Mouse (Mus musculus) liver, embryonic 12.5 days (tissue): ENCODE data around the gene Ttpal. TPM values are rescaled to one million over a fixed set of nuclear protein-coding genes. Genes with fewer than 3 reads are reported as not detected.

Experiments used
- ATAC-seq: fragments of 200-750 bp; cut with Nextera tagmentation; 2 replicates; pipeline ENCODE4 v1.8.0; 2017; ENCODE audit warnings: moderate number of reproducible peaks, mild to moderate bottlenecking, moderate library complexity
- H3K27ac ChIP-seq: fragments of 300-500 bp; sonication (generic); 2 replicates; pipeline ENCODE4 v1.5.1; 2016; ENCODE audit warnings: mild to moderate bottlenecking
- H3K27me3 ChIP-seq: fragments of 300-500 bp; sonication (generic); replicated peaks from 2 replicates; pipeline ENCODE4 v1.6.1; 2016; ENCODE audit warnings: mild to moderate bottlenecking, moderate library complexity
- H3K36me3 ChIP-seq: fragments of 300-500 bp; sonication (generic); 2 replicates; pipeline ENCODE4 v1.6.1; 2016; ENCODE audit warnings: mild to moderate bottlenecking, moderate library complexity
- H3K4me1 ChIP-seq: fragments of 300-500 bp; sonication (generic); 2 replicates; pipeline ENCODE4 v1.6.1; 2016
- H3K4me2 ChIP-seq: fragments of 300-500 bp; sonication (generic); 2 replicates; pipeline ENCODE4 v1.6.1; 2016; ENCODE audit warnings: mild to moderate bottlenecking, moderate library complexity
- H3K4me3 ChIP-seq: fragments of 300-500 bp; sonication (generic); 2 replicates; pipeline ENCODE4 v1.5.1; 2016; ENCODE audit warnings: mild to moderate bottlenecking, moderate library complexity
- H3K9ac ChIP-seq: fragments of 300-500 bp; sonication (generic); 2 replicates; pipeline ENCODE4 v1.6.1; 2016; ENCODE audit warnings: mild to moderate bottlenecking, moderate library complexity
- H3K9me3 ChIP-seq: fragments of 300-500 bp; sonication (generic); replicated peaks from 2 replicates; pipeline ENCODE4 v1.6.1; 2016; ENCODE audit warnings: mild to moderate bottlenecking, moderate library complexity
- whole genome bisulfite sequencing: fragments of 180-500 bp; shearing (Covaris S2); methylation state at CpG from one replicate; pipeline ENCODE4 v1.1.7; 2016; ENCODE audit not compliant: insufficient replicate concordance; 5-methylcytosine and 5-hydroxymethylcytosine counted together
- polyA plus RNA-seq: library from polyadenylated mRNA; unstranded; fragments of >200 nt; fragmentation: Nextera tagmentation; extraction: Ambion mirVana; gene quantifications from 2 replicates; pipeline ENCODE4 v1.2.1, GENCODE M21; 2016

Ttpal gene
- polyA plus RNA-seq, 1 experiment from 2014 or later, result 18.2 TPM

- no peak overlapping the region for H3K4me2 ChIP-seq
- H3K9ac ChIP-seq, result no peak overlapping the region
- WGBS, result 21% methylated on average over 2 of the region's 2 CpGs
- H3K27ac ChIP-seq, result no peak overlapping the region
- peaks cover 44% of the 10 kb centered on the region for H3K4me1 ChIP-seq
- no peaks in the 10 kb centered on the region for H3K9me3 ChIP-seq
- H3K36me3 ChIP-seq, result no peaks in the 10 kb centered on the region
- no peaks in the 10 kb centered on the region for H3K27me3 ChIP-seq
- no peak for ATAC-seq
- no peak overlapping the region for H3K4me3 ChIP-seq
These were observed 7.0 kb upstream of the Ttpal start for GRCm38 (mm10) chr2:163595119-163595518.

GRCm38 (mm10) chr2:163596057-163596872 is 5.8 kb upstream of the Ttpal start:
- ATAC-seq, result no peak
- H3K4me1 ChIP-seq, result peaks cover 38% of the 10 kb centered on the region
- H3K9ac ChIP-seq, result no peak overlapping the region
- H3K27ac ChIP-seq, result peak overlapping the region; percentile 15; the same call in 1 of the 2 replicates
- no peaks in the 10 kb centered on the region for H3K36me3 ChIP-seq
- no peaks in the 10 kb centered on the region for H3K27me3 ChIP-seq
- H3K4me2 ChIP-seq, result no peak overlapping the region
- no peaks in the 10 kb centered on the region for H3K9me3 ChIP-seq
- no peak overlapping the region for H3K4me3 ChIP-seq
- WGBS, result 54% methylated on average over 13 of the region's 13 CpGs

- peak overlapping the region; percentile 15; the same call in 1 of the 2 replicates for H3K27ac ChIP-seq
- no peak overlapping the region for H3K9ac ChIP-seq
- no peak overlapping the region for H3K4me2 ChIP-seq
- no peak overlapping the region for H3K4me3 ChIP-seq
- H3K9me3 ChIP-seq, result no peaks in the 10 kb centered on the region
- H3K4me1 ChIP-seq, result peaks cover 43% of the 10 kb centered on the region
- H3K27me3 ChIP-seq, result no peaks in the 10 kb centered on the region
- WGBS, result 47% methylated on average over 3 of the region's 3 CpGs
- H3K36me3 ChIP-seq, result no peaks in the 10 kb centered on the region
- ATAC-seq, result no peak
These were observed 5.3 kb upstream of the Ttpal start for GRCm38 (mm10) chr2:163596873-163597155.

GRCm38 (mm10) chr2:163597661-163598060 is 4.5 kb upstream of the Ttpal start:
- no peak for ATAC-seq
- 47% methylated on average over 4 of the region's 4 CpGs for WGBS
- H3K4me1 ChIP-seq, result peaks cover 49% of the 10 kb centered on the region

GRCm38 (mm10) chr2:163599226-163599625 is 2.9 kb upstream of the Ttpal start:
- Histone ChIP-seq H3K27me3 (no peaks in the 10 kb centered on the region), H3K4me2 (no peak overlapping the region), H3K4me3 (no peak overlapping the region), H3K4me1 (peaks cover 57% of the 10 kb centered on the region), H3K9me3 (no peaks in the 10 kb centered on the region), H3K9ac (no peak overlapping the region), H3K27ac (no peak overlapping the region), H3K36me3 (no peaks in the 10 kb centered on the region)
- WGBS, result 0% methylated on average over 1 of the region's 1 CpGs
- ATAC-seq, result no peak

More at GRCm38 (mm10) chr2:163597661-163598060, 4.5 kb upstream of the Ttpal start:
- Histone ChIP-seq H3K9ac (no peak overlapping the region), H3K27ac (no peak overlapping the region), H3K4me2 (no peak overlapping the region), H3K4me3 (no peak overlapping the region), H3K27me3 (no peaks in the 10 kb centered on the region), H3K9me3 (no peaks in the 10 kb centered on the region), H3K36me3 (no peaks in the 10 kb centered on the region)

- ATAC-seq, result no peak
- Histone ChIP-seq H3K27ac (no peak overlapping the region), H3K36me3 (no peaks in the 10 kb centered on the region)
These were observed 1.0 kb upstream of the Ttpal start for GRCm38 (mm10) chr2:163601066-163601465.

GRCm38 (mm10) chr2:163601712-163602100 is 408 bp upstream of the Ttpal start:
- H3K4me3 ChIP-seq, result peak overlapping the region; percentile 87
- H3K36me3 ChIP-seq, result no peaks in the 10 kb centered on the region
- peaks cover 54% of the 10 kb centered on the region for H3K4me1 ChIP-seq
- H3K9ac ChIP-seq, result peak overlapping the region; percentile 95
- no peaks in the 10 kb centered on the region for H3K9me3 ChIP-seq
- 53% methylated on average over 7 of the region's 7 CpGs for WGBS
- H3K4me2 ChIP-seq, result peak overlapping the region; percentile 99
- peak overlapping the region; percentile 92; the same call in 1 of the 2 replicates for H3K27ac ChIP-seq
- no peaks in the 10 kb centered on the region for H3K27me3 ChIP-seq
- no peak for ATAC-seq

More at GRCm38 (mm10) chr2:163601066-163601465, 1.0 kb upstream of the Ttpal start:
- 0 out of 2 replicates have a peak overlapping the region, but pooled peaks have one; percentile 99 for H3K4me2 ChIP-seq
- H3K4me1 ChIP-seq, result peaks cover 57% of the 10 kb centered on the region
- WGBS, result 83% methylated on average over 7 of the region's 7 CpGs
- H3K9me3 ChIP-seq, result no peaks in the 10 kb centered on the region
- H3K9ac ChIP-seq, result no peak overlapping the region
- no peaks in the 10 kb centered on the region for H3K27me3 ChIP-seq
- H3K4me3 ChIP-seq, result no peak overlapping the region

GRCm38 (mm10) chr2:163606161-163606560 is 4.0 kb downstream of the Ttpal start:
- Histone ChIP-seq H3K36me3 (peaks cover 37% of the 10 kb centered on the region), H3K9me3 (no peaks in the 10 kb centered on the region), H3K4me3 (no peak overlapping the region), H3K27ac (no peak overlapping the region), H3K4me1 (peaks cover 55% of the 10 kb centered on the region), H3K27me3 (no peaks in the 10 kb centered on the region), H3K4me2 (0 out of 2 replicates have a peak overlapping the region, but pooled peaks have one; percentile 10), H3K9ac (no peak overlapping the region)
- WGBS, result 83% methylated on average over 7 of the region's 7 CpGs
- ATAC-seq, result no peak

GRCm38 (mm10) chr2:163608008-163608407 is 5.9 kb downstream of the Ttpal start:
- Histone ChIP-seq H3K36me3 (peaks cover 55% of the 10 kb centered on the region), H3K27me3 (no peaks in the 10 kb centered on the region), H3K27ac (0 out of 2 replicates have a peak overlapping the region, but pooled peaks have one; percentile 37), H3K9ac (no peak overlapping the region), H3K4me1 (peaks cover 40% of the 10 kb centered on the region), H3K4me2 (no peak overlapping the region), H3K4me3 (no peak overlapping the region), H3K9me3 (no peaks in the 10 kb centered on the region)
- no peak for ATAC-seq
- WGBS, result 79% methylated on average over 7 of the region's 7 CpGs

GRCm38 (mm10) chr2:163609281-163609975 is 7.3 kb downstream of the Ttpal start:
- H3K27me3 ChIP-seq, result no peaks in the 10 kb centered on the region
- no peaks in the 10 kb centered on the region for H3K9me3 ChIP-seq
- 80% methylated on average over 12 of the region's 12 CpGs for WGBS
- H3K4me2 ChIP-seq, result no peak overlapping the region
- H3K36me3 ChIP-seq, result peaks cover 69% of the 10 kb centered on the region
- ATAC-seq, result no peak
- H3K9ac ChIP-seq, result no peak overlapping the region
- no peak overlapping the region for H3K4me3 ChIP-seq
- H3K4me1 ChIP-seq, result peaks cover 31% of the 10 kb centered on the region
- H3K27ac ChIP-seq, result no peak overlapping the region

GRCm38 (mm10) chr2:163611176-163611575 is 9.1 kb downstream of the Ttpal start:
- H3K9ac ChIP-seq, result no peak overlapping the region
- no peaks in the 10 kb centered on the region for H3K9me3 ChIP-seq
- WGBS, result 74% methylated on average over 9 of the region's 9 CpGs
- H3K4me3 ChIP-seq, result no peak overlapping the region
- no peak overlapping the region for H3K27ac ChIP-seq
- peaks cover 14% of the 10 kb centered on the region for H3K4me1 ChIP-seq
- no peaks in the 10 kb centered on the region for H3K27me3 ChIP-seq
- no peak overlapping the region for H3K4me2 ChIP-seq
- peaks cover 87% of the 10 kb centered on the region for H3K36me3 ChIP-seq
- no peak for ATAC-seq

- 94% methylated on average over 5 of the region's 5 CpGs for WGBS
- H3K4me2 ChIP-seq, result no peak overlapping the region
- H3K9ac ChIP-seq, result no peak overlapping the region
- H3K27me3 ChIP-seq, result no peaks in the 10 kb centered on the region
- H3K9me3 ChIP-seq, result no peaks in the 10 kb centered on the region
- no peak overlapping the region for H3K27ac ChIP-seq
- peaks cover 4% of the 10 kb centered on the region for H3K4me1 ChIP-seq
- ATAC-seq, result no peak
- peaks cover 92% of the 10 kb centered on the region for H3K36me3 ChIP-seq
- H3K4me3 ChIP-seq, result no peak overlapping the region
These were observed 11.1 kb downstream of the Ttpal start for GRCm38 (mm10) chr2:163613206-163613605.
